Mouse (Mus musculus) megakaryocyte, embryonic 14.5 days (primary cell): ENCODE data around the gene Hebp2. TPM values are rescaled to one million over a fixed set of nuclear protein-coding genes. Genes with fewer than 3 reads are reported as not detected.

Experiments
- H3K27me3 ChIP-seq: replicated peaks from 2 replicates; pipeline ENCODE3; 2012; ENCODE audit warnings: inconsistent platforms
- H3K36me3 ChIP-seq: replicated peaks from 2 replicates; pipeline ENCODE3; 2012; ENCODE audit warnings: low read length, inconsistent platforms, mixed read lengths
- H3K4me1 ChIP-seq: 2 replicates; pipeline ENCODE4 v1.6.1; 2012; ENCODE audit warnings: inconsistent platforms
- H3K4me3 ChIP-seq: replicated peaks from 2 replicates; pipeline ENCODE3; 2012; ENCODE audit warnings: moderate library complexity, mild to moderate bottlenecking, inconsistent platforms
- H3K9me3 ChIP-seq: 2 replicates; pipeline ENCODE4 v1.6.1; 2012; ENCODE audit warnings: inconsistent platforms
- FLI1 ChIP-seq: IDR thresholded peaks from 2 replicates; pipeline ENCODE4 v1.6.1; 2012; ENCODE audit warnings: low read length, inconsistent platforms, mixed read lengths
- GATA1 ChIP-seq: IDR thresholded peaks from 3 replicates; pipeline ENCODE4 v1.6.1; 2012; ENCODE audit warnings: mixed read lengths, low read length, inconsistent platforms, borderline replicate concordance
- polyA plus RNA-seq: library from polyadenylated mRNA; stranded (reverse); fragments of >175 nt; gene quantifications from 2 replicates; pipeline ENCODE4 v1.2.3, GENCODE M21; 2012; ENCODE audit warnings: low replicate concordance; ENCODE audit not compliant: insufficient read depth

Hebp2 gene
- polyA plus RNA-seq, 1 experiment, result not detected

- no peaks in the 10 kb centered on the region for H3K9me3 ChIP-seq
- H3K4me1 ChIP-seq, result no peaks in the 10 kb centered on the region
- no peak overlapping the region for H3K4me3 ChIP-seq
- H3K36me3 ChIP-seq, result no peaks in the 10 kb centered on the region
- peaks cover 2% of the 10 kb centered on the region for H3K27me3 ChIP-seq
- no peak for TF ChIP-seq FLI1
- no peak for TF ChIP-seq GATA1
Observed at GRCm38 (mm10) chr10:18522556-18522955, 23.3 kb downstream of the Hebp2 start.

DNA sequence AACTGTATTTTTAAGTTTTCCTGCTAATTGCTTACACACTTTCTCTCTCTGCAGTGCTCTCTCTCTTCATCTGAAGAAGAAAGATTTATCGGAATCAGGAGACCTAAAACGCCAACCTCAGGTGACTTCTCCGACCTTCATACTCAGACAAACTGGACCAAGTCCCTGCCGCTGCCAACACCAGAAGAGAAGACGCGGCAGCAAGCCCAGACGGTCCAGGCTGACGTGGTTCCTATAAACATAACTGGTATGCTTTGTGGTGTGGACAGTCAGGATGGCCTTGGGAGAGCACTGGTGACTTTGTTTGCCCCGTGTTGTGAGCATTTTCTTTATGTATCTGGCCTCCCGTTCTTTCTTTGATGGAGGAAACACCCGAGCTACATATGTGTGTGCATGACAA is 34.4 kb downstream of the Hebp2 start:
- Histone ChIP-seq H3K9me3 (no peaks in the 10 kb centered on the region), H3K4me1 (no peaks in the 10 kb centered on the region), H3K36me3 (no peaks in the 10 kb centered on the region), H3K4me3 (no peak overlapping the region), H3K27me3 (no peaks in the 10 kb centered on the region)
- TF ChIP-seq FLI1, result no peak

GRCm38 (mm10) chr10:18510663-18511062 is 35.2 kb downstream of the Hebp2 start:
- no peaks in the 10 kb centered on the region for H3K36me3 ChIP-seq
- no peak overlapping the region for H3K4me3 ChIP-seq
- TF ChIP-seq GATA1, result no peak
- no peak for TF ChIP-seq FLI1
- no peaks in the 10 kb centered on the region for H3K4me1 ChIP-seq
- no peaks in the 10 kb centered on the region for H3K9me3 ChIP-seq
- H3K27me3 ChIP-seq, result no peaks in the 10 kb centered on the region

DNA sequence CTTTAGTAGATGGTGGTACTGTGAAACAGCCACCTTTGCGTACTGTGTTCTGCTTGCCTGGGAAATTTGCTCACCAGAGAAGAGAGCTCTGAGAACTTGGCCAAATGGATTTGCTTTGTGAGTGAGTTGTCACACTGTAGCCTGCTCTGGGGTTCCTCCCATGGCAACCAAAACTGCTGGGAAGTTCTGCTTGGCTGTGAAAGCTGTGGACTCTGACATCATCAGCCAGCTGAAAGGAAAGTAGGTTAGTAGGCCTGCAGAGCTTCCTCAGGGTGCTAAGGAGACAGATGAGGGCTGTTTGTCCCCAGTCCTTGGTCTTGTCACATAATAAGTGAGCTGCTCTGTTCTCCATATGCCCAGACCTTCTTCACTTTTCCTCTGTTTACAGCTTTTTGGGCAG is 37.3 kb downstream of the Hebp2 start:
- no peaks in the 10 kb centered on the region for H3K4me1 ChIP-seq
- H3K9me3 ChIP-seq, result no peaks in the 10 kb centered on the region
- no peaks in the 10 kb centered on the region for H3K36me3 ChIP-seq
- no peak overlapping the region for H3K4me3 ChIP-seq
- no peaks in the 10 kb centered on the region for H3K27me3 ChIP-seq
- no peak for TF ChIP-seq FLI1

DNA sequence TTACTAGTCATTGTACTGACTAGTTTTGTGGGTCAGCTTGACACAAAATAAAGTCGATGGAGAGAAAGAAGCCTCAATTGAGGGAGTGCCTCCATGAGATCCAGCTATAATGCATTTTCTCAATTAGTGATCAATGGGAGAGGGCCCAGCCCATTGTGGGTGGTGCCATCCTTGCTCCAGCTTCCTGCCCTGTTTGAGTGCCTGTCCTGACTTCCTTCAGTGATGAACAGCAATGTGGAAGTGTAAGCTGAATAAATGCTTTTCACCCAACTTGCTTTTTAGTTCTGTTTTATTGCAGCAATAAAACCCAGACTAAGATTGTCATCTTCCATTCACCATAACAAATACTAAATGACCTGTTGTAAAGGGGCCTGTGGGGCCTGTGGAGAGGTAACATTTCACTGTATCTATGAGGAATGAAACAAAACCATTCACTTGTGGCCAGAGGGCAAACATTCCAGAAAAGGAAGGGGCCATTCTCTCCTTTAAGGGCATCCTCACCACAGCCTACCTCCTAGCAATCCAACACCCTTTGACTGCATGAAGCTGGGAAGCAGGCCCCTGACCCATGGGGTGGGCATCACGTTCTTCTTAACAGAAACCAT is 37.9 kb downstream of the Hebp2 start:
- Histone ChIP-seq H3K27me3 (no peaks in the 10 kb centered on the region), H3K36me3 (no peaks in the 10 kb centered on the region), H3K9me3 (no peaks in the 10 kb centered on the region), H3K4me3 (no peak overlapping the region), H3K4me1 (no peaks in the 10 kb centered on the region)
- no peak for TF ChIP-seq GATA1
- no peak for TF ChIP-seq FLI1

DNA sequence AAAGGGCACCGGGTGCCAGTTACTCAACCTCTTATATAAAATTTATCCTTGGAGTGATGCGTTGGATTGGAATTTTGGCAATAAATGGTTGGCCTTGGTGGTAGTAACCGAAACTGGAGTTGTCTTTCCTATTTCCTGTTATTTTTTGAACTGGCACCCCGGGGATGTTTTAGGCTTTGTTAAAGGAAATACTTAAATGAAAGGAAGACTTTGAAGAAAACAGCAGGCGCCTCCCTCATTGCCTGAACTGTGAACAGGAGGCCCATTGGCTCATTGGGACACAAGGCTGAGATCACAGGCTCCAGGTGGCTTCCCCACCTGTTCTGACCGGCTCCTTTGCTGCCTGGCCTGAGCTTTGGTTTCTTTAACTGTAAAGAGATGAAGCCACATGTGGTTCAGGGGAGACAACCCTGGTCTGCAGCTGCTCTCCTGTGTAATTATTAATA is 39.4 kb downstream of the Hebp2 start:
- Histone ChIP-seq H3K4me3 (no peak overlapping the region), H3K4me1 (no peaks in the 10 kb centered on the region), H3K36me3 (no peaks in the 10 kb centered on the region), H3K27me3 (no peaks in the 10 kb centered on the region), H3K9me3 (no peaks in the 10 kb centered on the region)
- TF ChIP-seq FLI1, result no peak
- TF ChIP-seq GATA1, result no peak

GRCm38 (mm10) chr10:18505690-18506089 is 40.2 kb downstream of the Hebp2 start:
- Histone ChIP-seq H3K36me3 (no peaks in the 10 kb centered on the region), H3K4me3 (no peak overlapping the region), H3K4me1 (no peaks in the 10 kb centered on the region), H3K27me3 (no peaks in the 10 kb centered on the region), H3K9me3 (no peaks in the 10 kb centered on the region)
- TF ChIP-seq FLI1, result no peak
- no peak for TF ChIP-seq GATA1

DNA sequence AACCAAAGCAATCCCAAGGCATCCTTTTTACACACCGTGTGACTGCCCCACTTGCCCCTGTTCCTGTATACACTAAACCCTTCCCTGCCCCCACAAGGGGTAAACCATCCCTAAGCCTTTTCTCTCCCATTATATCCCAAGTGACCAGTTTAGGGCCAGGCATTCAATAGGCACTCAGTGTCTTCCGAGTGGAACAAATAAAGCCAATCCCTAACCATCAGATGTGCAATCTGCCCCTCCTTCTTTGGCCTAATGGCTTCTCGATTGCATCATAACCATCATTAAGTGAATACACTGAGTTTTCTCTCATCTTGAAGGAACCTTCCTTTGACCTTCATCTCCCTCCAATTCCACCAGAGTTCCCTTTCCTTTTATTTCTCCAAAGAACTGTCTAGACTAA is 43.9 kb downstream of the Hebp2 start:
- H3K27me3 ChIP-seq, result no peaks in the 10 kb centered on the region
- no peaks in the 10 kb centered on the region for H3K4me1 ChIP-seq
- no peaks in the 10 kb centered on the region for H3K9me3 ChIP-seq
- TF ChIP-seq FLI1 (no peak), GATA1 (no peak)
- H3K4me3 ChIP-seq, result no peak overlapping the region
- H3K36me3 ChIP-seq, result no peaks in the 10 kb centered on the region

GRCm38 (mm10) chr10:18497066-18497465 is 48.8 kb downstream of the Hebp2 start:
- TF ChIP-seq FLI1 (no peak), GATA1 (no peak)
- no peaks in the 10 kb centered on the region for H3K27me3 ChIP-seq
- H3K9me3 ChIP-seq, result no peaks in the 10 kb centered on the region
- H3K36me3 ChIP-seq, result no peaks in the 10 kb centered on the region
- no peak overlapping the region for H3K4me3 ChIP-seq
- H3K4me1 ChIP-seq, result peaks cover under 1% of the 10 kb centered on the region

DNA sequence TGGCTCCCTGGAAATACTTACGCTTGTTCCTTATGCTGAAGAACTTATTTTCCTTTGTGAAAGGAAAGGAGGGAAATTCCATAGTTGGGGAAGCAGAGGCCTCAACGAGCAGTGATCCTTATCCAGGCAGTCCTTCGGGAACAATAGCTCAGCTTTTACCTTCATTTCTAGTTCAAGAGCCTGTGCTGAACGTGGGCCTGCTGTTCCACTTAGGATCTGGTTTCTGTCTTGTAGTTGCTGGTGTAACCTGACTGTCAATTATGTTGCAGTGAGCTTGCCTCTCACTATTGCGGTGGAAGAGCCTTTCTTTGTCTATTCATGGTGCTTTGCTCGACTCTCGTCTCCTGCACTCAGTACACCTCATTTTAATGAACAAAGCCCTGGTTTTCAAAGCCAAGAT is 51.6 kb downstream of the Hebp2 start:
- no peak for TF ChIP-seq GATA1
- no peak for TF ChIP-seq FLI1
- H3K27me3 ChIP-seq, result no peaks in the 10 kb centered on the region

GRCm38 (mm10) chr10:18493010-18493894 is 52.6 kb downstream of the Hebp2 start:
- Histone ChIP-seq H3K27me3 (no peaks in the 10 kb centered on the region), H3K9me3 (no peaks in the 10 kb centered on the region), H3K4me3 (no peak overlapping the region), H3K36me3 (no peaks in the 10 kb centered on the region), H3K4me1 (peaks cover 4% of the 10 kb centered on the region)
- TF ChIP-seq GATA1, result no peak
- no peak for TF ChIP-seq FLI1

More for the DNA sequence above, 51.6 kb downstream of the Hebp2 start:
- no peak overlapping the region for H3K4me3 ChIP-seq
- H3K9me3 ChIP-seq, result no peaks in the 10 kb centered on the region
- no peaks in the 10 kb centered on the region for H3K36me3 ChIP-seq
- peaks cover 4% of the 10 kb centered on the region for H3K4me1 ChIP-seq
